Mouse (Mus musculus) inflammation-experienced regulatory T-cells, adult 6 months (primary cell): ENCODE measurements around the gene Lyve1. TPM values are rescaled to one million over a fixed set of nuclear protein-coding genes. Genes with fewer than 3 reads are reported as not detected.

ENCODE experiments used
- ATAC-seq: one replicate; pipeline ENCODE4 v1.8.0; 2017
- polyA plus RNA-seq, 3 experiments: library from polyadenylated mRNA; unstranded; fragments of 100-300 nt; shearing (Covaris generic); gene quantifications; one replicate each; pipeline ENCODE4 v1.2.1; 2017

The Lyve1 gene
- polyA plus RNA-seq, 3 experiments from 2014 or later: not detected

DNA sequence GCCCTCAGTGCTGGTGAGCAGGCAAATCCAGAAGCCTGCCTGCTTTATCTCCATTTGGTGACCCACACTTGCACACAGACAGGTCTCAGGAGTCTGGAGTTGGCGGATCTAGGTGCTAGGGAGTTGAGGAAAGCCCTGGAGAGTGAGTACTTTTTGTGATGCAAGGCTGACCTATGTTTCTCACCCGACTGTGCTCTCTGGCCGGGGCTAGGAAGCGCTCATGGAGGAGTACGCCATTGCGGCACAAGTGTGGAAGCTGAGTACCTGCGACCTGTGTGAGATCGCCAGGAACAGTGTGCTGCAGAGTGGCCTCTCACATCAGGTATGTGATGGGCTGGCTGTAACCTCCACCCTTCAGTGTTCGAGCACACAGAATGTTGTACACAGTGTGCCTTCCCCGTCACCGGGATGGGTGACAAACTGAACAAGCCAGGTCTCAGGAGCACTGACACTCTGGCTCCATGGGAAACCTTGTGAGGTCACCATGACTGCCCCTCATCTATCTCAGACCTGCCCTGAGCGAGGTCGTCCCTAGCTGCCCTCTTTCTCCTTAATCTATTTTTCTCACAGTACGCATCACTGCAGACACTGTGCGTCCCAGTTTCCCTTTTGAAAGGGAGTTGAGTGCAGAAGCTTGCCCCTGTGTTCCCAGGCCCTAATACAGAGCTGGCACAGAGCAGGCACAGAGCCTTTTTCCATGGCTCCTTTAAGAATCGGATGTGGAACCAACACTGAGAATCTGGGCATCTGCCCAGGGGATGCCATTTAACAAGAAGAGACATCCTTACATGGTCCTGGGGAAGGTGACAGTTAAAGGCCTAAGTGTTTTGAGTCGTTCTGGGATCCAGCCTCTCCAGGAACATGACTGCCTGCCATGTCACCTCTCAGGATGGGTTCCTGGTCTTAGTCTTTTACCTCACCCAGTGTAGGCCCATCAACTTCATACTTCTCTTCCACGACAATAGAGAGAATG, 53.2 kb downstream of the Lyve1 start:
- no peak for ATAC-seq

DNA sequence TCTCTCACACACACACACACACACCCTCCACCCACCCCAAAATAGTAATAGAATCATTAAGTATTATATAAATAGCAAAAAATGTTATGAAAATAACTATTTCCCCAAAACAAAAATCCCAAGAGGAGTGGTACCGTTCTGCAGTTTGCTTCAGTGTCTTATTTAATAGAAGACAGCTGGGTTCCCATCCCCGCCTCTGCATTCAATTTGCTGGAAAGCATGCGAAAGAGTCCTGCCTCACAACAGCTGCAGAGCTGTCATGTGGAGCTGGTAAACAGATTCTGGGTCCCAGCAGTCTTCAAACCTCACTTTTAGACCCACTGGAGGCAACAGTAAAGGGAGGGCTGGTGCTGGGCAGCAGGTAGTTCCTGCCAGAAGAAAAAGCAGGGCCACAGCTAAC, 54.1 kb downstream of the Lyve1 start:
- no peak for ATAC-seq

DNA sequence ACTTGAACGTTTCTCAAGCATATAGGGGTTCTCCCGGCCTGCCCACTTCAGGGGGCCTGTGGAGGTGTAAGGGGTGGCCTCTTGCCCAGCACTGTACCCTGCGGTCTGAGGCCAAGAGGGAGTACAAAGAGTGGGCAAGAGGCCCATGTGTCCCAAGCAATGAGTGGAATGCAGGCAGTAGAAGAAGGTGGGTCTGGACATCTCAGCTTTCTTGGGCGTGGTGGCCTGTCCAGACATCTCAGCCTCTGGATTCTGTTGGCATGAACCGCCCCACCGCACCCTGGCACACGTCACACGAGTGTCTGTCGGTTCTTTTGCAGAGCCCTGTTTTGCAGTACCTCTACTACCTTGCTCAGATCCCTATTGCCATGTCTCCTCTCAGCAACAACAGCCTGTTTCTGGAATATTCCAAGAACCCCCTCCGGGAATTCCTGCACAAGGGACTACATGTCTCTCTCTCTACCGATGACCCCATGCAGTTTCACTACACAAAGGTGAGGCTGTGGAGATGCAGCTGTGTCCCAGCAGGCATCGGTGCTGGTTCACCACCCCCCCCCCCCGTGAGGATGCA, 55.5 kb downstream of the Lyve1 start:
- no peak for ATAC-seq

DNA sequence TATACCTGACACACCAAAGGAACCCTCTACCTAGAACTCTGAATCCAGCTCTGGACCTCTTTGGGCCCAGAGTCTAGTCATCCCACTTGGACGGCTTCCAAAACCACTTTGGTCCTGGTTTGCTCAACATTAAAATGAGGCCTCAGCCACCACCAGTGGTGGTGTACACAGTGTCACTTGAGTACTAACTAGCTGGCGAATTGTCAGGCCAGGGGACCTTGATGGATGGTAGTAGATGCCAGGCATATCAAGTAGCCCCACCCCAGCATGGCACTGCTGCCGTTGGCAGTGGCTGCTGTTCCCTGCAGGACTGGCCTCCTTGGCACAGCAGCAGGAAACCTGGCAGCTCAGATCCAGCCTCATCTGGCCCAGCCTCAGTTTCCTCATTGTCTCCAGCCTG, 58.8 kb downstream of the Lyve1 start:
- ATAC-seq: no peak

DNA sequence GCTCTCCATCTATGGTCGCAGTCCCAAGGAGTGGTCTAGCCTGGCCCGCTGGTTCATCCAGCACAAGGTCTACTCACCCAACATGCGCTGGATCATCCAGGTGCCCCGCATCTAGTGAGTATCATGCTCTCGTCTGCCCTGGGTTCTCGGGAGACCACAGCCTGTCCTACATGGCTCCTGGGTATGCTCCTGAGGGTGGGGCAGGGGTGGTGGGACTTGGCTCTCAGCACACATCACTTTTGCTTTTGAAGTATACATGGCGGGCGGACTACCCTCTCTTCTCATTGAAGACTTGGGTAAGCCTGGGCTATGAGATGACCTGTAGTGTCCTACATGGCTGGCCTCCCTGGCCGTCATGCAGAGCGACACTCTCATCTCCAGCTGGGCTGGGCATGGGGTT, 59.9 kb downstream of the Lyve1 start:
- no peak for ATAC-seq

DNA sequence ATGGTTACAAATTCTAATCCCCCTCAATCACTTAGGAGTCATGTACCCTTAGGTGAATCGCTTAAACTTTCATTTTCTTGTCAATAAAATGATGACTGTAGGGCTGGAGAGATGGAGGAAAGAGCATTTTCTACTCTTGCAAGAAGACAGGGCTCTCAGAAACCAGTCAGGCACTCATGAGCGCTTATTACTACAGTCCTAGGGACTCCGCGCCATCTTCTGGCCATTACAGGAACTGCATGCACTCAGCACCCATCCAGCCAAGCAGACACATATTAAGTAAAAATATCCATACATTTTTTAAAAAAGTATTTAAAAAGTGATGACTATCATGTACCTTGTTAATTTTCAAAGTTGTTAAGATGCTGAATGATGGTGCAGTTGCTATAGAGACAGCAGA, 62.0 kb downstream of the Lyve1 start:
- peak; percentile 45 for ATAC-seq

Other genes with a start within 250 kb of the Lyve1 start
- gene Sbf2, start 248.3 kb downstream of the Lyve1 start, polyA plus RNA-seq: 1 to 10 TPM in 2 of 3 experiments, under 1 TPM in 1; 0.40 to 2.9 (median 2.1) TPM
- gene Adm, start 235.6 kb downstream of the Lyve1 start, polyA plus RNA-seq: not detected
- 1 to 10 TPM; 1.5 to 6.0 (median 5.0) TPM for gene Ampd3, start 95.0 kb downstream of the Lyve1 start, polyA plus RNA-seq
- 10 to 100 TPM; 13.0 to 20.0 (median 13.1) TPM for gene Rnf141, start 18.8 kb downstream of the Lyve1 start, polyA plus RNA-seq
- gene Mrvi1, start 119.2 kb upstream of the Lyve1 start, polyA plus RNA-seq: under 1 TPM in 2 of 3 experiments, not detected in 1; 0.46 to 0.87 TPM
- 10 to 100 TPM; 37.7 to 42.2 (median 40.0) TPM for gene Ctr9, start 165.7 kb upstream of the Lyve1 start, polyA plus RNA-seq
- gene Eif4g2, start 219.8 kb upstream of the Lyve1 start, polyA plus RNA-seq: 1,000 to 10,000 TPM in 1 of 3 experiments, 100 to 1,000 TPM in 2; 799 to 1,002 (median 808) TPM